Mouse (Mus musculus): ENCODE results near the gene Prrc2a. TPM values are rescaled to one million over a fixed set of nuclear protein-coding genes. Genes with fewer than 3 reads are reported as not detected.
A peak's percentile ranks its signal among the peaks of the same experiment; 100 is the strongest.

The Prrc2a gene
- polyA plus RNA-seq, 1 experiment: 1,478 TPM

DNA sequence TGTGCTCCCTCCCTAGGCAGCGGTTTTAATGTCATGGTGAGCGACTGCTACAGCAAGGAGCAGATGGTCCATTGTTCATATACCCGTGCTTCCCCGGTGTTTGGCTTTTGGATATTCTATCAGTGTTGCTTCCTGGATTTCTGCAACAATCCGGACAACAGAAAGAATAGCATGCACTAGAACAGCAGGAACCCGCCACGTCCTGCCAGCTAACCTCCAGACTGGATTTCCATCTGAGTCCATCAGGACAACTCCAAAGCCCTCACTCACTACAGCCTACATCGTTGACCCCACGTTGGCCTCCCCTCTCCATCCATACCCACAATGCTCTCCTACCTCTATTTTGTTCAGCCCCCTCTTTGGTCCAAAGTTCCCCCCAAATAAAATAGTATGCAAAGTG, 52.9 kb downstream of the Prrc2a start:
- TF ChIP-seq GATA1 (IDR thresholded peaks at IDR 0.05; ENCODE audit: low read length): no peak

DNA sequence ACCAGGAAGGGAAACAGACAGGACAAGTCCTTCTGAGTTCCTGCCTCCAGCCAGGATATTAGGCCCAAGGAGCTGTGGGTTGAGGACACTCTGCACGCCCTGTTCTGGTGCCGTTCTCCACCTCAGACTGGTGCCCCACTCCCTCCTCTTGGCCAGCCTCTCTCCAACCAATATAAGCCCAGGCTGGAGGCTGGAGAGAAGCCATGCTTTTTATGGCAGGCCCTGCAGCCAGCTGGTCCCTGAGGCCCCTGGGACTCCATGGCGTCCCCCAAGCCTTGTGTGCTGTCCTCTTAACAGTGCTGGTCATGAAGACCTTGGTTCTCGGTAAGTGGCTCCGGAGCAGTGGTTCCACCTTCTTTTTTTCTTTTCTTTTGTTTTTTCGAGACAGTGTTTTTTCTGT, 56.6 kb downstream of the Prrc2a start, which contains the start of gene Ly6g5c:
Gene Ly6g5c, plus strand, starts transcription at position 183 of the 400 bp plus-strand sequence.
- TF ChIP-seq GATA1 (IDR thresholded peaks at IDR 0.05; ENCODE audit: low read length): no peak

GRCm38 (mm10) chr17:35106522-35106921, 58.2 kb downstream of the Prrc2a start:
- no peak for TF ChIP-seq GATA1 (IDR thresholded peaks at IDR 0.05; ENCODE audit: low read length)

- no peak for TF ChIP-seq GATA1 (IDR thresholded peaks at IDR 0.05; ENCODE audit: low read length)
Measured at GRCm38 (mm10) chr17:35105740-35106389, 58.8 kb downstream of the Prrc2a start.

DNA sequence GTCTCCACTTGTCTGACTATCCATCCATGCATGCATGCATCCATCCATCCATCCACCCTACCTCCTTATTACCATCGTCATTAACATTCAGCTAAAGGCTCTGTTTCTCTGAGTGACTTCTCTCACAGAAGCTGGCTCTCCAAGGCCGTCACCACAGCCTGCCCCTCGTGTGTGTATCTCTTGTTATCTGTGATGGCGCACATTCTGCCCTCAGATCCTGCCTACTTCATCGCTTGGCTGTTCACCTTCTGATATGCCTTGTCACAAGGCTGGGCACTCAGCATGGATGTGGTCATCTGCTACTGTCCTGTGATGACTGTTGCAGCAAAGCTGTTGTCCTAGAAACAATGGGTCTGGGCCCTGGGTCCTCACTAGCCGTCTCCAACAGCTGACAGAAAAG, 59.9 kb downstream of the Prrc2a start:
- peak; percentile 87 for TF ChIP-seq GATA1 (IDR thresholded peaks at IDR 0.05; ENCODE audit: low read length)

- TF ChIP-seq GATA1 (IDR thresholded peaks at IDR 0.05; ENCODE audit: low read length): no peak
Measured at GRCm38 (mm10) chr17:35104079-35104478, 60.6 kb downstream of the Prrc2a start.

GRCm38 (mm10) chr17:35103221-35103690, 61.4 kb downstream of the Prrc2a start:
- TF ChIP-seq GATA1 (IDR thresholded peaks at IDR 0.05; ENCODE audit: low read length): no peak

DNA sequence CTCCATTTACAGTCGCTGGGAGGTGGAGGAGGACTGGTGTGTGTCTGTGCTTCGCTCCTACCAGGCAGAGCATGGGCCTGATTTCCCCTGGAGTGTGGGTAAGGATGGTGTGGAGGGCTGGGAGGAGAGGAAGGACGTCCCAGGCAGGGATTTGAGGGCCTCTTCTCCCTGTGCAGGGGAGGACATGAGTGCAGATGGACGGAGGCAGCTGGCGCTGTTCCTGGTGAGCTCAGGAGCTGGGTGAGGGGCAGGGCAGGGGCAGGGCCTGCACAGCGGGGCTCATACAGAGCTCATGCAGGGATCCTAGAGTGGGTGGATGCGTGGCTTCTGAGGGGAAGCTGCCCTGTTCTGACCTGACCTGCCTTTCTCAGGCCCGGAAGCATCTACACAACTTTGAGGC, 62.4 kb downstream of the Prrc2a start:
- no peak for TF ChIP-seq GATA1 (IDR thresholded peaks at IDR 0.05; ENCODE audit: low read length)

- TF ChIP-seq GATA1 (IDR thresholded peaks at IDR 0.05; ENCODE audit: low read length): no peak
Measured at GRCm38 (mm10) chr17:35101161-35101560, 63.5 kb downstream of the Prrc2a start.

- TF ChIP-seq GATA1 (IDR thresholded peaks at IDR 0.05; ENCODE audit: low read length): no peak
Measured at GRCm38 (mm10) chr17:35100196-35100765, 64.4 kb downstream of the Prrc2a start.

Other genes with a start within 250 kb of the Prrc2a start
- 12.3 and 17.6 TPM in 2 replicates for gene Neu1, start 233.6 kb downstream of the Prrc2a start, polyA plus RNA-seq (2012)
- gene Hspa1b, start 205.7 kb downstream of the Prrc2a start, polyA plus RNA-seq (2012): 0.33 and 0.36 TPM in 2 replicates
- gene Gm20481, start 195.0 kb downstream of the Prrc2a start, polyA plus RNA-seq (2012): 0.12 TPM in 1 of 2 replicates, not detected in the other
- gene Hspa1a, start 192.7 kb downstream of the Prrc2a start, polyA plus RNA-seq (2012): not detected in 2 replicates
- 0.02 TPM in 1 of 2 replicates, not detected in the other for gene Hspa1l, start 192.2 kb downstream of the Prrc2a start, polyA plus RNA-seq (2012)
- 309 and 320 TPM in 2 replicates for gene Lsm2, start 183.0 kb downstream of the Prrc2a start, polyA plus RNA-seq (2012)
- gene Vars, start 163.9 kb downstream of the Prrc2a start, polyA plus RNA-seq (2012): 965 and 1,080 TPM in 2 replicates
- gene Vwa7, start 148.3 kb downstream of the Prrc2a start, polyA plus RNA-seq (2012): 1.0 and 1.4 TPM in 2 replicates
- gene Sapcd1, start 136.9 kb downstream of the Prrc2a start, polyA plus RNA-seq (2012): 40.3 and 64.9 TPM in 2 replicates
- gene Msh5, start 118.2 kb downstream of the Prrc2a start, polyA plus RNA-seq (2012): 7.0 and 7.1 TPM in 2 replicates
- 168 and 216 TPM in 2 replicates for gene Clic1, start 114.9 kb downstream of the Prrc2a start, polyA plus RNA-seq (2012)
- 156 and 185 TPM in 2 replicates for gene Ddah2, start 105.9 kb downstream of the Prrc2a start, polyA plus RNA-seq (2012)
- gene Ly6g6c, start 99.5 kb downstream of the Prrc2a start, polyA plus RNA-seq (2012): not detected in 2 replicates
- gene Mpig6b, start 98.7 kb downstream of the Prrc2a start, polyA plus RNA-seq (2012): not detected in 2 replicates
- not detected in 2 replicates for gene Ly6g6e, start 88.0 kb downstream of the Prrc2a start, polyA plus RNA-seq (2012)
- gene Ly6g6d, start 86.8 kb downstream of the Prrc2a start, polyA plus RNA-seq (2012): 0.22 TPM in 1 of 2 replicates, not detected in the other
- 0.05 and 0.06 TPM in 2 replicates for gene Ly6g6f, start 79.3 kb downstream of the Prrc2a start, polyA plus RNA-seq (2012)
- gene Abhd16a, start 75.6 kb downstream of the Prrc2a start, polyA plus RNA-seq (2012): 112 and 148 TPM in 2 replicates
- gene Ly6g5c, start 56.6 kb downstream of the Prrc2a start, polyA plus RNA-seq (2012): not detected in 2 replicates
- 0.08 and 0.15 TPM in 2 replicates for gene Ly6g5b, start 49.5 kb downstream of the Prrc2a start, polyA plus RNA-seq (2012)
- gene Gpank1, start 43.4 kb downstream of the Prrc2a start, polyA plus RNA-seq (2012): 62.0 and 85.8 TPM in 2 replicates
- gene Csnk2b, start 42.8 kb downstream of the Prrc2a start, polyA plus RNA-seq (2012): 66.1 and 68.9 TPM in 2 replicates
- gene D17H6S53E, start 38.5 kb downstream of the Prrc2a start, polyA plus RNA-seq (2012): 11.4 and 13.3 TPM in 2 replicates
- gene Apom, start 32.8 kb downstream of the Prrc2a start, polyA plus RNA-seq (2012): 0.23 and 0.27 TPM in 2 replicates
- gene Bag6, start 29.7 kb downstream of the Prrc2a start, polyA plus RNA-seq (2012): 685 and 826 TPM in 2 replicates
- gene Aif1, start 11.2 kb upstream of the Prrc2a start, polyA plus RNA-seq (2012): not detected in 2 replicates
- 0.39 and 0.49 TPM in 2 replicates for gene Lst1, start 23.5 kb upstream of the Prrc2a start, polyA plus RNA-seq (2012)
- gene Ltb, start 29.5 kb upstream of the Prrc2a start, polyA plus RNA-seq (2012): 0.09 and 0.12 TPM in 2 replicates
- not detected in 2 replicates for gene Tnf, start 37.1 kb upstream of the Prrc2a start, polyA plus RNA-seq (2012)
- not detected in 2 replicates for gene Lta, start 40.5 kb upstream of the Prrc2a start, polyA plus RNA-seq (2012)
- gene Gm16181, start 55.9 kb upstream of the Prrc2a start, polyA plus RNA-seq (2012): not detected in 2 replicates
- gene Atp6v1g2, start 68.8 kb upstream of the Prrc2a start, polyA plus RNA-seq (2012): 2.2 and 2.7 TPM in 2 replicates
- 39.6 and 44.3 TPM in 2 replicates for gene Nfkbil1, start 70.9 kb upstream of the Prrc2a start, polyA plus RNA-seq (2012)
- 326 and 338 TPM in 2 replicates for gene Ddx39b, start 76.8 kb upstream of the Prrc2a start, polyA plus RNA-seq (2012)
- 56.7 and 69.0 TPM in 2 replicates for gene H2-D1, start 97.8 kb upstream of the Prrc2a start, polyA plus RNA-seq (2012)
- gene H2-Q1, start 155.5 kb upstream of the Prrc2a start, polyA plus RNA-seq (2012): not detected in 2 replicates
- not detected in 2 replicates for gene H2-Q2, start 177.3 kb upstream of the Prrc2a start, polyA plus RNA-seq (2012)
- not detected in 2 replicates for gene H2-Q4, start 214.7 kb upstream of the Prrc2a start, polyA plus RNA-seq (2012)